Mouse (Mus musculus): ENCODE results near the gene Tmem120b. TPM values are rescaled to one million over a fixed set of nuclear protein-coding genes. Genes with fewer than 3 reads are reported as not detected.

Tmem120b gene
- polyA plus RNA-seq, 1 experiment from 2014 or later, result 19.8 TPM

DNA sequence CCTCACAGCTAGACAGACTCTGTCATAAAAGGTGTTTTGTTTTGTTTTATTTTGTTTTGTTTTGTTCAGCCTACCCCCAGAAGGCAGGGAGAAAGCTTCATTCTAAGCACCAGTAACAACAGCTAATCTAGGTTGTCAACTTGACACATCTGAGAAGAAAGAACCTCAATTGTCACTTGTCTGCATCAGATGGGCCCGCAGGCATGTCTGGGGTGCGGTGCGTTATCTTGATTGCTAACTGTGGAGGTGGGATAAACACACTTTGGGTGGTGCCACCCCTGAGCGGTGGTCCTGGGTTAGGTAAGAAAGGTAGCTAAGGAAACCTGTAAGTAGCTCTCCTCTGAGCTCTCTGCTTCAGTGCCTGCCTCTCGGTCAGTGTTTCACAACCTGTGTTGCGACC, 58.8 kb downstream of the Tmem120b start:
- Histone ChIP-seq H3K9me3 (ENCODE audit: control insufficient read depth, low read length) (no peaks in the 10 kb centered on the region), H3K4me1 (ENCODE audit: control insufficient read depth, insufficient read depth, low read depth, low read length) (peaks cover 2% of the 10 kb centered on the region), H3K4me3 (ENCODE audit: low read length) (no peak overlapping the region), H3K4me2 (ENCODE audit: low read length) (no peak overlapping the region), H3K27ac (ENCODE audit: low read depth, low read length) (no peak overlapping the region), H3K27me3 (replicated peaks; ENCODE audit: control insufficient read depth, insufficient read depth, low read length) (no peaks in the 10 kb centered on the region), H3K36me3 (ENCODE audit: control insufficient read depth, insufficient read depth, low read length) (peaks cover 2% of the 10 kb centered on the region; the same call in 1 of the 2 replicates), H3K9ac (ENCODE audit: low read depth, low read length) (no peak overlapping the region)
- ATAC-seq, result no peak
- WGBS, result 78% methylated on average over 6 of the region's 6 CpGs

DNA sequence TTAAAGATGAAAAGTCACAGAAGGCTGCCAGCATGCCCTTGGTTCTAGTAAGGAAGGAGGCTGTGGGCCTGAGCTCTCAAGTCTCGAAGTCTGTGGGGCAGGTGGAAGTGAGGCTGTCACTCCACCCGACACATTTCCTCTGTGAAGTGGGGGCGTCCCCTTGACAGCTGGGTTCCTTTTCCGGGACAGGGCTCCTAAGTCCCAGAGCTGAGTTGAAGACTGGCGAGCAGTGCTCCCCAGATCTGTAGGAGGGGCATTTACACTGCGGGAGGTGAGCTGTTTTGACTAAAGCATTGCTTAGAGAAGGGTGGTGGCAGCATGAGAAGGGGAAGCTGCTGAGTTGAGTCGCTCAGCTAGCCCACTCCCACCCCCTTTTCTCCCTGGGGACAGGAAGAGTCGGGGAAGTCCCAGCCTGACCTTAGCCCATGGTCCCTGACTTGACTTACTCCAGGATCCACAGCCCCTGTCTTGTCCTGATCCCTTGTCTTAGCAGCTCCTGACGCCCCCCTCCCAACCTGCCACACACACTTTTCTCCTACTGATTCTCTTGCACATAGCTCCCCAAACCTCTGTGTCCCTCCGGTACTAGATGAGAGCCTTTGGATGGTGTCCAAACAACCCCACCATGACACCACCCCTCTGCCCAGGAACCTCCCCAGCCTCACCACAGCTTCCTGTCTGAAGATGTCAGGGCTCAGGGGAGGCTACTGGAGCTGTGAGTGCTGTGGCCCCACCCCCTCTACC, 60.4 kb downstream of the Tmem120b start:
- Histone ChIP-seq H3K27me3 (replicated peaks; ENCODE audit: control insufficient read depth, insufficient read depth, low read length) (no peaks in the 10 kb centered on the region), H3K36me3 (ENCODE audit: control insufficient read depth, insufficient read depth, low read length) (peaks cover 2% of the 10 kb centered on the region; the same call in 1 of the 2 replicates), H3K9me3 (ENCODE audit: control insufficient read depth, low read length) (no peaks in the 10 kb centered on the region), H3K27ac (ENCODE audit: low read depth, low read length) (no peak overlapping the region), H3K4me3 (ENCODE audit: low read length) (no peak overlapping the region), H3K9ac (ENCODE audit: low read depth, low read length) (no peak overlapping the region), H3K4me2 (ENCODE audit: low read length) (no peak overlapping the region), H3K4me1 (ENCODE audit: control insufficient read depth, insufficient read depth, low read depth, low read length) (peaks cover 16% of the 10 kb centered on the region)
- no peak for ATAC-seq
- 56% methylated on average over 10 of the region's 10 CpGs for WGBS

DNA sequence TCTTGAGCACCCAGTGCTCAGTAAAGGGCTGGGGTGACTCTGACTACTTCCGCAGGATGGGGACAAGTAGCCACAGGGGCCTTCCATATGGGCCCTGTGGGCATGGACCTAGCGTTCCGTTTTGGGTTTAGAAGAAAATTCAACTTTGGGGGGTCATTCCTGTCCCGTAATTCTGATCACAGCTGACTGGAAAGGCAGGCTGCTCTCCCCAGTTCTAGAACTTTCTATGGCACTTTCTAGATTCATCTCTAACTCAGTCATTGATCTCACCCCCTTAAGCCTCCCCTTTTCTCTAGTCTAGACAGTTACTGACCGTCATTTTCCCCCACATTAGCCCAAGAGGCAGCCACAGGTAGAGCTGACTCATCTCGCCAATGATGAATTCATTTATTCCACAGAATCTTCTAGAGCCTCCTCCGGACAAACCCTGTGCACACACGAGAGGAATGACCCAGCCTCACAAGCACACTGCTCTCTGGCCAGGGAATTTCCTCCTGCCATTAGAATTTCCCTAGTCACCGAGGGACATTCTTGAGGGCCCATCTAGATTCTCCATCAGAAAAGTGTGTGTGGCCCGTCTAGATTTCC, 61.0 kb downstream of the Tmem120b start:
- Histone ChIP-seq H3K9ac (ENCODE audit: low read depth, low read length) (no peak overlapping the region), H3K36me3 (ENCODE audit: control insufficient read depth, insufficient read depth, low read length) (peaks cover 2% of the 10 kb centered on the region; the same call in 1 of the 2 replicates)

DNA sequence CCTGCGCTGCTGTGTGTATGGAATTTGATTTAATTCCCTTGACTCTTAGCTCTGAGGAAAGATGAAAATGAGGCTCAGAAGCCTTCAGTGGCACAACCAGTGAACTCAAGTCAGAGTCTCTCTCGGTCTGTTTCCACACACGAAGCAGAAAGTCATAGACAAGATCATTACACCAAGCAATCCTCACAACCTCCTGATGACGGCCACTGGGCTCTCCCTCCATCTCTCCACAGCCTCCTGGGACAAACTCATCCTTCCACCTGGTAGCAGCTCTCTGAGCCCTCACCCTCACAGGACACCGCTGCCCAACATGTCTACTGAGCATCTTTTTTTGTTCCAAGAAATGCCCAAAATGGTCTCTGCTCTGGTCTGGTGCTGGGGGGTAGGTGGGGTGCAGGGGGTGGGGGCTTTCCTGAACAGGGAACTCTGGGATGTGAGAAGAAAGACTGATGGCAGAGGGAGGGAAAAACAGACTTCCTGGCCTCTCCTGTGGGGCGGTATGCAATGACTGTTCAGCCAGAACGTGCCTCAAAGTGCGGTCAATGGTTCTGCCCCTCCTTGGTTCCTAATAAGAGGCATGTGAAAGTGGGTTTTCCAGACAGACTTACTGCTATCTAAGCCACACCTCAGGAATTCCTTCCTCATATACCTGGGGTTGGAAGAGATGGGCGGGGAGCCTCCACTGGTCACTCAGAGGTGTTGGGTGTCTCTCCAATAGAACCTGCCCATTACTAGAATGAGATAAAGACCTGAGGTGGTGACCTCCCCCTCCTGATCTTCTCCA, 62.0 kb downstream of the Tmem120b start:
- H3K36me3 ChIP-seq (ENCODE audit: control insufficient read depth, insufficient read depth, low read length), result peaks cover 2% of the 10 kb centered on the region; the same call in 1 of the 2 replicates
- no peaks in the 10 kb centered on the region for H3K27me3 ChIP-seq (replicated peaks; ENCODE audit: control insufficient read depth, insufficient read depth, low read length)
- H3K4me2 ChIP-seq (ENCODE audit: low read length), result no peak overlapping the region
- no peak overlapping the region for H3K4me3 ChIP-seq (ENCODE audit: low read length)
- no peak for ATAC-seq
- no peak overlapping the region for H3K27ac ChIP-seq (ENCODE audit: low read depth, low read length)
- 83% methylated on average over 9 of the region's 9 CpGs for WGBS
- H3K9ac ChIP-seq (ENCODE audit: low read depth, low read length), result no peak overlapping the region
- H3K9me3 ChIP-seq (ENCODE audit: control insufficient read depth, low read length), result no peaks in the 10 kb centered on the region
- H3K4me1 ChIP-seq (ENCODE audit: control insufficient read depth, insufficient read depth, low read depth, low read length), result peaks cover 33% of the 10 kb centered on the region

More for the DNA sequence above, 61.0 kb downstream of the Tmem120b start:
- ATAC-seq, result no peak
- peaks cover 23% of the 10 kb centered on the region for H3K4me1 ChIP-seq (ENCODE audit: control insufficient read depth, insufficient read depth, low read depth, low read length)
- H3K4me3 ChIP-seq (ENCODE audit: low read length), result no peak overlapping the region
- WGBS, result 87% methylated on average over 10 of the region's 10 CpGs
- no peaks in the 10 kb centered on the region for H3K27me3 ChIP-seq (replicated peaks; ENCODE audit: control insufficient read depth, insufficient read depth, low read length)
- H3K9me3 ChIP-seq (ENCODE audit: control insufficient read depth, low read length), result no peaks in the 10 kb centered on the region
- no peak overlapping the region for H3K27ac ChIP-seq (ENCODE audit: low read depth, low read length)
- H3K4me2 ChIP-seq (ENCODE audit: low read length), result no peak overlapping the region

DNA sequence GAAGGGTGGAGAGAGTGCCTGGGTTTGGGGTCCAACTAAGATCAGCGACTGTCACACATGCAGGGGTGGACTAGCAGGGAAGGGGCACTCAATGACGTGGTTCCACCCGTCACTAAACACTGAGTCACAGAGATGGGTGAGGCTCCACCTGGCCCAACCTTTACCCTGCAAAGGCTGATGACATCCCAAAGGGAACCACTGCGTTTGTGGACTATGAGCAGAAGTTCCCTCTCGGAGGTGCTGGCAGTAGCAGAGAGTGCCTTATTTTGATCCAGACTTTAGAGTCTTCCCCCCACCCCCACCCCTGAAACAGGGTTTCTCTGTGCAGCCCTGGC, 62.6 kb downstream of the Tmem120b start:
- no peak overlapping the region for H3K4me2 ChIP-seq (ENCODE audit: low read length)
- H3K4me1 ChIP-seq (ENCODE audit: control insufficient read depth, insufficient read depth, low read depth, low read length), result peaks cover 38% of the 10 kb centered on the region
- H3K36me3 ChIP-seq (ENCODE audit: control insufficient read depth, insufficient read depth, low read length), result peaks cover 2% of the 10 kb centered on the region; the same call in 1 of the 2 replicates
- H3K4me3 ChIP-seq (ENCODE audit: low read length), result no peak overlapping the region
- no peak overlapping the region for H3K27ac ChIP-seq (ENCODE audit: low read depth, low read length)
- H3K27me3 ChIP-seq (replicated peaks; ENCODE audit: control insufficient read depth, insufficient read depth, low read length), result no peaks in the 10 kb centered on the region
- WGBS, result 88% methylated on average over 5 of the region's 5 CpGs
- H3K9ac ChIP-seq (ENCODE audit: low read depth, low read length), result no peak overlapping the region
- no peak for ATAC-seq
- no peaks in the 10 kb centered on the region for H3K9me3 ChIP-seq (ENCODE audit: control insufficient read depth, low read length)

DNA sequence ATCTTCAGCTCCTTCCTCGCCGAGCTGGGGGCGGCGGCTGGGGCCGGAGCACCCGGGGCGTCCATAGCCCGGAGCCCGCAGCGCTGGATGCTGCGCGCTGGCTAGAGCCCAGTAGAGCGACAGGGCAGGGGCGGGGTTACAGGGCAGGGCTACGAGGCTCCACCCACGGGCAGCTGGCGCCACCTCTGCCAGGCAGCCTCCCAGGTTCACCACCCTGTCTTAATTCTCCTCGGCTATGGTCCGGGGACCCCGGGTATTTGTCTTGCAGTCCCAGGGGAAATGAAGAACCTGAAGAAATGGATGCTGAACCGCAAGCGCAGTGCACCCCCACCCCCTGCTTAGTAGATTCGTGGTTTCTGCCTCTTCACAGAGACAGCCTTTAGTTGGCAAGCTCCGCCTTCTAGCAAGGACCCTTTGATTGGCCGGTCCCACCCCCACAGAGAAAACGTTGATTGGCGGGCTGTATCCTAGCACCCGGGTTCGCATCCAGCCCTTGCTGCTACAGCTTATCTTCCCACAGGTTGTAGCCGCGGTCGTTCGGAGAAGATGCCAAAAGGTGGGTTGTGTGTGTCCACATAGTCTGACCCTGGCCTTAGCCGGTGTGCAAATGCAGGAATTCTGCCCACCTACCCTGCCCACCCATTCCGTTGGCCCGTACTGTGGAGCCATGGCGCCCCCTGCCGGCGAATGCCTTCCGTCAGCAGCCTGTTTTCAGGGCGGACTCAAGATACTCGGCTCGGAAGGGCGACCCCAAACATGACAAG, 64.3 kb downstream of the Tmem120b start, which contains the start of gene Rhof:
Gene Rhof (minus strand): TSS at position 385 of the 764 bp plus-strand sequence.
- Histone ChIP-seq H3K27ac (ENCODE audit: low read depth, low read length) (peak within 1 kb of the TSS; percentile 73), H3K36me3 (ENCODE audit: control insufficient read depth, insufficient read depth, low read length) (peaks cover 2% of the 10 kb centered on the region; the same call in 1 of the 2 replicates), H3K4me3 (ENCODE audit: low read length) (peak within 1 kb of the TSS; percentile 49), H3K9ac (ENCODE audit: low read depth, low read length) (peak within 1 kb of the TSS; percentile 75), H3K9me3 (ENCODE audit: control insufficient read depth, low read length) (no peaks in the 10 kb centered on the region), H3K4me2 (ENCODE audit: low read length) (peak within 1 kb of the TSS; percentile 75), H3K4me1 (ENCODE audit: control insufficient read depth, insufficient read depth, low read depth, low read length) (peaks cover 55% of the 10 kb centered on the region), H3K27me3 (replicated peaks; ENCODE audit: control insufficient read depth, insufficient read depth, low read length) (no peaks in the 10 kb centered on the region)
- WGBS, result 2% methylated on average over 44 of the region's 44 CpGs
- peak; percentile 71 for ATAC-seq

DNA sequence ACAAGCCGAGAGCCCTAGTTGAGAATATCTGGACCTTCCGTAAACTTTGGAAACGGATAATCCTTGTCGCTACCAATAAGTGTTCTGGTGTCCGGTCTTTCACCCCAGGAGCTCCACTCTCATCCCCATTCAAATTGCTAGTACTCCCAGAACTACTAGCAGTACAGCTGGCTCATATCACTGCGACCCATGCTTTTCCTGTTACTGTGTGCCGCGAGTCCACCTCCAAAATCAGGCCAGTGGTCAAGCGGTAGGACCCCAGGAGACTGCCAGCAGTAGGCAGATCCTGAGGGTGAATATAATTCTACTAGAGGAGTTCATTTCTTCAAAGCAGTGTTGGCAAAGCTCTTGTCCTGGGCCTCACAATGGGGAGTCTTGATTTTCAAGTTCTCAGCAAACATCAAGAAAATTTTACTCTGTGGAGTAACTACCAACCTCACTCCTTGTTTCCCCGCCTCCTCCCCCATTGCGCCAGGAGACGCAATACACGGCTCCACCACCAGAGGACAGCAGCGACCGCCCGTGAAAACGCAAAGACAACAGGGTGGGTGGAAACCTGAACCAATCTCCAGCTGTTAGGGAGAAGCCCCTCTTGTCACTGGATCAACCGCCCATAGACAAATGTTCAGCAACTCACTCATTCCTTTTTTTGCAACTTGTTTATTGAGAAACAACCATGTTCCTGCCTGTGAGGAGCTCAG, 65.0 kb downstream of the Tmem120b start:
- ATAC-seq, result no peak
- Histone ChIP-seq H3K9me3 (ENCODE audit: control insufficient read depth, low read length) (no peaks in the 10 kb centered on the region), H3K27me3 (replicated peaks; ENCODE audit: control insufficient read depth, insufficient read depth, low read length) (no peaks in the 10 kb centered on the region), H3K4me2 (ENCODE audit: low read length) (peak overlapping the region; percentile 75), H3K4me3 (ENCODE audit: low read length) (peak overlapping the region; percentile 49), H3K27ac (ENCODE audit: low read depth, low read length) (peak overlapping the region; percentile 73), H3K36me3 (ENCODE audit: control insufficient read depth, insufficient read depth, low read length) (peaks cover 2% of the 10 kb centered on the region; the same call in 1 of the 2 replicates), H3K9ac (ENCODE audit: low read depth, low read length) (no peak overlapping the region; the same call in 1 of the 2 replicates), H3K4me1 (ENCODE audit: control insufficient read depth, insufficient read depth, low read depth, low read length) (peaks cover 59% of the 10 kb centered on the region)
- WGBS, result 22% methylated on average over 18 of the region's 18 CpGs

DNA sequence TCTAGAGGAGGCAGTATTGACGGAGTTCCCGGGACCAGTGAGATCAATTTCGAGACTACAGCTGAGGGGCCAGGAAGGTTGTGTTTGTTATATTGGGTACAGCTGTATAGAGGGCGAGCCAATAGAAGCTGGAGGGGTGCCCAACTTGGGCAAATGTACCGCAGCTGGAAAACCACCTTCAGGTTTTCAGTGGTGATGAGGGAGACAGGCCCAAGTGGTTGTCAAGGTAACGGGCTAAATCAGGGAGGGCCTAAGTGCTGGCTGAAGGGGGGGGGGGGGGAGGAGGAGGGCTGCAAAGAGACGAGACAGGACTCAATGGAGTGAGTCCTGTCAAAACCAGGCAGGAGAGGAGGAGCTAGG, 65.5 kb downstream of the Tmem120b start:
- 8% methylated on average over 7 of the region's 7 CpGs for WGBS

More for the DNA sequence above, 65.5 kb downstream of the Tmem120b start:
- Histone ChIP-seq H3K4me2 (ENCODE audit: low read length) (peak overlapping the region; percentile 34), H3K27ac (ENCODE audit: low read depth, low read length) (peak overlapping the region; percentile 73), H3K9ac (ENCODE audit: low read depth, low read length) (no peak overlapping the region), H3K27me3 (replicated peaks; ENCODE audit: control insufficient read depth, insufficient read depth, low read length) (no peaks in the 10 kb centered on the region), H3K9me3 (ENCODE audit: control insufficient read depth, low read length) (no peaks in the 10 kb centered on the region), H3K36me3 (ENCODE audit: control insufficient read depth, insufficient read depth, low read length) (no peaks in the 10 kb centered on the region), H3K4me3 (ENCODE audit: low read length) (peak overlapping the region; percentile 7), H3K4me1 (ENCODE audit: control insufficient read depth, insufficient read depth, low read depth, low read length) (peaks cover 59% of the 10 kb centered on the region)
- no peak for ATAC-seq

Measured in hindbrain, embryonic 16.5 days (tissue).